18 mouse cellular contexts compared by ENCODE assay signal in the genomic region with DNA sequence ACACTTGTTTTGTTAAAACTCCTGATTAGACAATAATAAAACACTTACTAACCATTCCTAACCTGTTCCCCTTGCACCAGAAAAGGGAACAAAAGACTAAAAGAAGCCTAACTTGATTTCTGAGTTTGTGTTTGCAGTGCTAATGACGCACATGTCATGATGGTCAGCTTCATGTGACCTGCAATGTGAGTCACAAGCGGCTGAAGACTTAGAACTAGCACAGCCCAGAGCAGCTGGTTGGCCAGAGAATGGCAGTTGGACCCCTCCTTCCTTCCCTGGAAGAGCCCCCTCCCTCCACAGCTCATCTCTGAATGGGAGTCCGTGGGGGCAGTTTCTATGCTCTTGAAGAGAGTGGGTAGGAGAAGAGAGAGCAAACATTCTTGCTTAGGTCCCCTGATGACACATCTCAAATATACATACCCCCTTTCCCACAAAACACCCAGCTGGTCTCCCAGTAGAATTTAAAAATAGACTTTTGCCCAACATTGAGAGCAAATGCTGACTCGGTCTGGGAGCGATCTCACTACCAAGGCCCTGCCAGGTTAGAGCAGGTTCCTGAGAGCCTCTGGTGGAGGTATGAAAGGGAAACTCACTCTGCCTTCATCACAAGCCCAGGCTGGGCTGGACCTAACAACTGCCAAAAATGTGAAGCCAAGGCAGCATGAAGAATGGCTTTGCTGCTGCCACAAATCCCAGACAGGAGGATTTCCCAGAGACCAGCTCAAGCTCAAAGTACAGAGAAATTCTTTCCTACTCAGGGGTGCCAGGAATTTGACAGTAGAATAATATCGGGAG. TPM values are rescaled to one million over a fixed set of nuclear protein-coding genes. Genes with fewer than 3 reads are reported as not detected.
DNase-seq lines count a peak whose midpoint lies in the region; ATAC-seq and TF ChIP-seq lines count a peak whose summit lies in the region.
"Had no signal": no experiment of that assay in that cellular context is flagged by ENCODE, and none has a peak within 500 bp of the region (broad histone marks: within the 10 kb centered on the region; RNA-seq: fewer than 3 reads in every experiment).

No protein-coding gene starts in this region.

- no peak overlapping the region for H3K9ac ChIP-seq in kidney, embryonic 15.5 days
- H3K9ac ChIP-seq in limb, embryonic 14.5 days (ENCODE audit: low read depth, low read length, severe bottlenecking), result no peak overlapping the region
- H3K9ac ChIP-seq: forebrain, postnatal 0 days; liver, embryonic 13.5 days; midbrain, embryonic 13.5 days had no signal

- WGBS in kidney, embryonic 15.5 days, result 79% methylated on average over 6 of the region's 6 CpGs
- whole genome bisulfite sequencing in limb, embryonic 14.5 days, result 70% methylated on average over 6 of the region's 6 CpGs

- no peaks in the 10 kb centered on the region for H3K4me1 ChIP-seq in kidney, embryonic 15.5 days
- H3K4me1 ChIP-seq in limb, embryonic 14.5 days (ENCODE audit: control insufficient read depth, insufficient read depth, low read length), result no peaks in the 10 kb centered on the region
- H3K4me1 ChIP-seq: liver, embryonic 13.5 days; midbrain, embryonic 13.5 days had no signal

- peak; percentile 47 for ATAC-seq in frontal cortex, adult (ENCODE audit: low TSS enrichment)
- ATAC-seq in kidney, embryonic 15.5 days (replicated peaks; ENCODE audit: low FRiP score), result no peak
- ATAC-seq in limb, embryonic 14.5 days (ENCODE audit: low FRiP score, low read depth), result no peak
- ATAC-seq: forebrain, postnatal 0 days; hindbrain, postnatal 0 days; midbrain, embryonic 13.5 days had no signal

- no peaks in the 10 kb centered on the region for H3K27me3 ChIP-seq in kidney, embryonic 15.5 days
- H3K27me3 ChIP-seq in limb, embryonic 14.5 days (ENCODE audit: control insufficient read depth, insufficient read depth, low read length), result no peaks in the 10 kb centered on the region
- H3K27me3 ChIP-seq: liver, embryonic 13.5 days; midbrain, embryonic 13.5 days had no signal

- H3K4me3 ChIP-seq in kidney, embryonic 15.5 days (replicated peaks), result no peak overlapping the region
- H3K4me3 ChIP-seq in limb, embryonic 14.5 days (replicated peaks; ENCODE audit: low read length), result no peak overlapping the region
- H3K4me3 ChIP-seq: layer of hippocampus, adult 2 months; liver, embryonic 13.5 days; midbrain, embryonic 13.5 days had no signal

- no peaks in the 10 kb centered on the region for H3K36me3 ChIP-seq in kidney, embryonic 15.5 days
- H3K36me3 ChIP-seq in limb, embryonic 14.5 days (ENCODE audit: control insufficient read depth, insufficient read depth, low read length), result no peaks in the 10 kb centered on the region
- H3K36me3 ChIP-seq: liver, embryonic 13.5 days; midbrain, embryonic 13.5 days had no signal

- no peak overlapping the region for H3K4me2 ChIP-seq in kidney, embryonic 15.5 days
- no peak overlapping the region for H3K4me2 ChIP-seq in limb, embryonic 14.5 days (replicated peaks; ENCODE audit: low read depth, low read length, severe bottlenecking)
- H3K4me2 ChIP-seq: liver, embryonic 13.5 days; midbrain, embryonic 13.5 days had no signal

- H3K27ac ChIP-seq in kidney, embryonic 15.5 days, result no peak overlapping the region
- H3K27ac ChIP-seq in limb, embryonic 14.5 days (replicated peaks; ENCODE audit: low read depth, low read length), result no peak overlapping the region
- H3K27ac ChIP-seq: hindbrain, postnatal 0 days; layer of hippocampus, adult 2 months; liver, embryonic 13.5 days; midbrain, embryonic 13.5 days had no signal

- TF ChIP-seq POLR2A in limb, embryonic 14.5 days (IDR thresholded peaks at IDR 0.05; ENCODE audit: borderline replicate concordance, extremely low read depth, insufficient read depth, insufficient read length), result no peak

- no peaks in the 10 kb centered on the region for H3K9me3 ChIP-seq in kidney, embryonic 15.5 days (replicated peaks)
- H3K9me3 ChIP-seq in limb, embryonic 14.5 days (ENCODE audit: control insufficient read depth, low read length), result no peaks in the 10 kb centered on the region
- H3K9me3 ChIP-seq: liver, embryonic 13.5 days; midbrain, embryonic 13.5 days had no signal

- no peak for DNase-seq in frontal cortex, postnatal 36 days (ENCODE audit: low spot score in 2 of 2)
- DNase-seq in kidney, adult 8-10 months, result peak; percentile 25 to 39
- DNase-seq in NIH3T3 (ENCODE audit: low read depth), result peak; percentile 8
- DNase-seq in limb, embryonic 14.5 days (ENCODE audit: low spot score), result peak; percentile 35
- DNase-seq in thymus, postnatal 25 days, result no peak
- DNase-seq in right cerebral cortex, postnatal 14 days, result no peak
- DNase-seq: adrenal gland, postnatal 25 days; B cell, adult 2 months; forebrain, postnatal 0 days; heart, adult 18-20 months; heart, postnatal 36 days; liver, embryonic 13.5 days; lung, postnatal 14 days had no signal

RNA-seq across cellular contexts. Expression of gene Ppargc1a, which starts 40.4 kb away (rescaled TPM):
- 16.6 and 18.7 TPM in 2 replicates for polyA plus RNA-seq in kidney, embryonic 15.5 days (2015; fragmentation: Nextera tagmentation; extraction: Ambion mirVana)
- 1.8 and 2.0 TPM in 2 replicates for polyA plus RNA-seq in limb, embryonic 14.5 days (2012; rRNA removed)
- 2.9 and 3.8 TPM in 2 replicates for polyA plus RNA-seq in limb, embryonic 14.5 days (2014; fragmentation: Nextera tagmentation; extraction: Ambion mirVana)

Comparison
In these comparisons a context has a peak if more than half of its experiments do, and no peak if none do; other contexts are left out.
1. DNase-seq: peak in kidney, adult 8-10 months (2 of 2), NIH3T3 (single experiment) and limb, embryonic 14.5 days (single experiment); none in frontal cortex, postnatal 36 days (0 of 2), thymus, postnatal 25 days (single experiment) and right cerebral cortex, postnatal 14 days (single experiment).